Mouse (Mus musculus) skeletal muscle tissue, adult 2 months (tissue): ENCODE results near the gene Sell.

Experiments
- DNase-seq: peaks from one replicate; pipeline ENCODE4 v3.0.0-alpha.2; 2012; ENCODE audit warnings: low read depth, low spot score

The Sell gene

DNA sequence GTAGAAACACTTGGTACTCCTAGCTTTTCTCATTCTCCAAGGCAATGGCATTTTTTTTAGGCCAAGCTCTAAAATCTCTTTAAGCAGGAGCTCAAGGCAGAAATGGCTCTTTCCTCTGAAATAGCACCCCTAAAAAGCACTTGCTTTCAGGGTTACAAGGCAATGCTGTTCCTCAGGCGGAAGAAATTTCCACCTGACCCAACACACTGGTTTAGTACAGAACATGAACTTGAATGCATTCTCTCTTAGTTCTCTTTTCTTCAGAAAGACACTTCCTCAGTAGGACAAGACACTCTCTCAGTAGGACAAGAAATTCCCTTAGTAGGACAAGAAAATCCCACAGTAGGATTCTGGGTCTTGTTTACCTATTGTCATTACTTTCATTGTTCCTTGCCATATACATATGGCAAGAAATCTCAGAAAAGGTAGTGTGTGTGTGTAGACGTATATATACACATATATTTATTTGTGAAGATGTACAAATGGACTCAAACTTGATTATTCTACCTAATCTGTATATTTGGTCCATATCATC lies 12.9 kb downstream of the Sell start:
- DNase-seq = no peak

GRCm38 (mm10) chr1:164075416-164075815 lies 13.6 kb downstream of the Sell start:
- DNase-seq = no peak

DNA sequence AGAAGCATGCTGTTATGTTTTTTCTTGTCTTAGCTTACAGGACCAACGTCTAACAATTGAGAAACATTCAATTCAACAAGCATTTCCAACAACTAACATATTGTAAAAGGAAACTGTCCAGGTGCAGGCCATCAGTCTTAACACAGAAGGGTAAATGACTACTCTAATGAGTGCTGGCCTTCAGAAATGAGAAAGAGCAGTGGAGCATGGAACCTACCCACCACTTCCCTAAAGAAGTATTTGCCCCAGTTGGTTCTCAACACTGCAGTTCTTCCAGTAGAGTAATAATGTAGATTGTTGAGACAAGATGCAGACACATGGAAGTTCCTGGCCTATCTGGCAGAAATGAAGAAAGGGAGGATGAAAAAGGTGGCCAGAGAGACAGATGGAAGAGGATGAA lies 14.7 kb downstream of the Sell start:
- DNase-seq = no peak

DNA sequence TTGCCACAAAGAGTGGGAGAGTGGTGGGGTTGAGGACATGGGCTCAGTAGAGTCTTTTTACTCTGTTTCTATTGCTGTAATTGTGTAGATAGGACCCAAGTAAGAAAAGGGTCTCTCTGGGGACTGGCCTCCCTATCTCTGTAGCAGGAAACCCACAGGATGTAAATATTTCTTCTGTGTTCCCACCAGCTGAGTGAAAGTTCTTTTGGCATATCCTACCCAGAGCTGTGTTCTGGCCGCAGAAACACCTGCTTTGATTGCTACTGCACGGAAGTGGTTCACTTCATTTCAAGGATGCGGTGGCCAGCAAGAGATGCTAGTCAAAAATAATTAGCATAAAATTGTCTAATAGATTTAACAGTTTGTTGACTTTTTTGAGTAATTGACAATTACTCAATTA lies 15.2 kb downstream of the Sell start:
- DNase-seq = no peak

- peak; percentile 9 for DNase-seq
Measured at GRCm38 (mm10) chr1:164078323-164078741, 16.6 kb downstream of the Sell start.

DNA sequence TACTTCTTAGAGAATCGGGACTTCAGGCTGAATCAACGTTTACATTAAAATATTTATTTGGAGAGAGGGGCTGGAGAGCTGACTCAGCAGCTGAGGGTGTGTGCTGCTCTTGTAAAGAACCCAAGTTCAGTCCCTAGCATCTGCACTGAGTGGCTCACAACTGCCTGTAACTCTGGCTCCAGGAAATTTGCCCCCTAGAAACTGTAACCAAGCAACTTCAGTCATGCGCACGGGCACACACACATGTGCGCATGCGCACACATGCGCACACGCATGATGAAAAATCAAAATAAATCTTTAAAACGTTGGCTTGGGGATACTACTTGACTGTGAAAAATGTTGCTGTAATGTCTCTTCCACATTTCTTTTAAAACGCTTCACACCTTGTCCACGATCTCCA lies 17.3 kb downstream of the Sell start:
- no peak for DNase-seq

- DNase-seq = no peak
Measured at GRCm38 (mm10) chr1:164083046-164083445, 21.3 kb downstream of the Sell start.

GRCm38 (mm10) chr1:164086797-164087196 lies 25.0 kb downstream of the Sell start:
- no peak for DNase-seq

GRCm38 (mm10) chr1:164087872-164088271 lies 26.1 kb downstream of the Sell start:
- no peak for DNase-seq

- no peak for DNase-seq
Measured at GRCm38 (mm10) chr1:164096780-164097179, 35.0 kb downstream of the Sell start.

- no peak for DNase-seq
Measured at GRCm38 (mm10) chr1:164097911-164098310, 36.1 kb downstream of the Sell start.

DNA sequence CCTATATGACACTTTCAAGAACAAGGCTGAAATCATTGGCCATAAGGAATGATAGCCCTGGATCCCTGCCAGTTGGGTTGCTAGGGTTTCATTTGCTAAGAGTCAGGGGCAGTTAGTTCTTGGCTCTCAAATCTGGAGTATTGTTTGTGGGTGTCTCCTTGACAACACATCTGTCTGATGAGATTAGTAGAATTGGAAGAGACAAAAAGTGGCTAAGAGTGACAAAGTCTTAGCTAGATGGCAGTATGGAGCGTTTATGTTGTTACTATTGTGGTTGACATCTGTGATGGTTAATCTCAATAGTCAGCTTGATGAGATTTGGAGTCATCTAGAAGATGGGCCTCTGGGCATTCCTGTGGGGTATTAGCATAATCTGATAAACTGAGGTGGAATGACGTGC lies 36.6 kb downstream of the Sell start:
- DNase-seq = no peak

DNA sequence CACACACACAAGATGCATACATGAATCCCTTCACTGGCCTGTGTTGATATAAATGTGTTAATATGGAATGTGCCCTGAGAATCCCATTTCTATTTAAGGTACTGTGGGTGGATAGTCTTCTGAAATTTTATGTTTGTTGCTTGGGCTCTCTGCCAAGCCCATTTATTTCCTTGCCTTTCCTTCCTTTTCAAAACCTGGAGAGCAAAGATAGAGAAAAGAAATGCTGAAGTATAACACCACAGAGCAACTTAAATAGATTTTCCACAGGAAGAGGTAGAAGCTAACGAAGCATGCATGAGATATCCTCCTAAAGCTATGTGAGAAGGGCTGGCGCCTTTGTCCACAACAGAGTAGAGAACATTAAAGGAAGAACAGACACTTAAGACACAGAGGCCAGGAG lies 48.0 kb downstream of the Sell start:
- DNase-seq = no peak

- no peak for DNase-seq
Measured at GRCm38 (mm10) chr1:164110591-164111329, 49.0 kb downstream of the Sell start.

DNA sequence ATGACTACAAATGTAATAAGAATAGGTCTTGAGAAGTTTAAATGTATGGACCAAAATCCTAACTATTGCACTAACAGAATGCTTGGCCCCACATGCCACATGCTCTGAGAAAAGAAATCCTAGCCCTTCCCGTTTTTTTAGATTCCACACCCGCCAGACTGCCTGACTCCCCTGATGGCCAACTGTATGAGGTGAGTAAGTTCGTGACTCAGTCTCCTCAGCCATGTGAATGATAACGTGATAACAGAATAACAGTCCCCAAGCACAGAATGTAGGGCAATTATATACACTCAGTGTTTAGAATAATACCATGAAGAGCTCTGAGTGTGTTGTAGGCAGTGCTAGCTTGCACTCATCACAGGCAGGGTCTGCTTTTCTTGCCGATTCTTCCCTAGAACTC lies 52.5 kb downstream of the Sell start:
- DNase-seq = no peak

DNA sequence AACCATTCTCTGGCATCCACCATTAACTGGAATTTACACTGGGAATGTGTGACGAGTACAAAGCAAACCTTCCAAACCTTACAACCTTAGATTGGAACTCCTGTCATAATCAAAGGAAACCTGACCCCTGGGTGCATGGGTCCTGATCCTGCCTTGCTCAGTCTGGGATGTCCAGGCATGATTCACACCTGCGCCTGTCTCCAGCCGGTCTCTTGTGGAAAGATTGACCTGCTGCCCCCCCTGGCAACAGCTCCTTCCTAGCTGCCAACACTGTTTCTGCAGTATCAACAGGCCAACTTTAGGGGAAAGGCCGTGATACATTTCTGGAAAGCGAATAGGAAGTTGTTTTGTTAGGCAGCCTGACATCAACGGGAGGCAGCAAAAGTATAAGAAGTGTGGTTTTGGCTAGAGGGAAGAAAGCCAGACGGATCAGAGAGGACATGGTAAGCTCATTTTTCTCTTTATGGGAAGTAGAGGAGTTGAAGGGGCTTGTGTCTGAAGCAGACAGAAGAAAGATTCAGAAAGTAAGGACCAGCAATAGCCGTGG lies 53.2 kb downstream of the Sell start, which contains the start of gene Selp:
Gene Selp (plus strand): TSS at position 318 of the 547 bp plus-strand sequence.
- no peak for DNase-seq

GRCm38 (mm10) chr1:164115647-164116046 lies 53.9 kb downstream of the Sell start:
- no peak for DNase-seq

DNA sequence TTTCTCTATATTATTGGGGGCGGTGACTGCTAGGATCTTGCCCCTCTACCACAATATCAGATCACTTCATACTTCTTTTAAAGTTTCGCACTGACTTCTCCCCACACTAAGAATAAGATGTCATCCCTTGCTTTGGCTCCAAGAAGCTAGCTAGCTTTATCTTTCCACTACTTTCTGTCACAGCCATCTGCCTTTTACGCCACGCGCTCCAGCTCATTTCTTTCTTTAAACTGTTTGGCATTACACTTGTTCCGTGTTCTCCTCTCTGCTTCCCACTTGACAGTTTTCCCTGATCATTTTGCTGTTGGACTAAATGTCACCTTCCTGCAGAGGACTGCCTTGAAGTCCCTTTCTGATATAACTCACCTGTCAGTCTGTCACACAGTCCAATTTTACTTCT lies 56.1 kb downstream of the Sell start:
- DNase-seq = no peak

- DNase-seq = no peak
Measured at GRCm38 (mm10) chr1:164119892-164120776, 58.4 kb downstream of the Sell start.

DNA sequence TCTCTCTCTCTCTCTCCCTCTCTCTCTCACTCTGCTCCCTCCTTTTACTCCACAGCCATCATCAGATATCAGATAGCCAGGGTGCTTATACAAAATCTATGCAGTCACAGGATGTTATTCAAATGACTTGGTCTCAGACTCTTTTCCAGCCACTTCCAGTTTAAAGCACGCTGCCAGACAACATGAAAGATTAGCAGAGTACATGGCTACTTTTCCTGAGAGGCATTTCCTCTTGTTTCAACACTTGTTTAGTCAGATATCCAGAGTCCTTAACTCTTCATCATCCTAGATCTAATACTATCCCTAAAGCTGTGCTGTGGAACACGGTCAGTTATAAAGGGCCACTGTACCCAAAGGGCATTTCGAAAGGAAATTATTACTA lies 59.0 kb downstream of the Sell start:
- DNase-seq = no peak

DNA sequence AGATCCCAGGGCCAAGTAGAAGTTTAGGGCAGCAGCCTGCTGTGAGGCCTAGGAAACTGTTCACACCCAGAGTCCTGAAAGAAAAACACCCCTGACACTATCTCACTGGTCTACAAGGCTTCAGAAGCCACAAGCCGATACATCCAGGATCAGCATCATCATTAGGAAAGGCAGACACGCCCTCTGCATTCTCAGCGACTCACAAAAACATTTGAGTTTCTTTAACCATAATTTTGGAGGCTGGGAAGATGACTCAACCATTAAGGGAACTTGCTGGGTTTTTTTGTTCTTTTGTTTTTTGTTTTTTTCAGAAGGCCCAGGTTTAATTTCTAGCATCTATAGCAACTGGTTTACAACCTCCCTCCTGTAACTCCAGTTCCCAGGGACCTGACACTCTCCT lies 62.1 kb downstream of the Sell start:
- DNase-seq = no peak

GRCm38 (mm10) chr1:164130013-164130412 lies 68.2 kb downstream of the Sell start:
- no peak for DNase-seq
